Mouse (Mus musculus): ENCODE results near the gene Tha1. TPM values are rescaled to one million over a fixed set of nuclear protein-coding genes. Genes with fewer than 3 reads are reported as not detected.

Tha1 gene
- polyA plus RNA-seq (2015; fragmentation: Nextera tagmentation; extraction: Ambion mirVana) = 5.5 and 6.4 TPM in 2 replicates

- H3K27ac ChIP-seq = peak within 1 kb of the TSS; percentile 76
- WGBS = 1% methylated on average over 51 of the region's 51 CpGs
- peak within 1 kb of the TSS; percentile 80 for H3K9ac ChIP-seq
- no peaks in the 10 kb centered on the region for H3K36me3 ChIP-seq
- peaks cover 37% of the 10 kb centered on the region for H3K4me1 ChIP-seq (replicated peaks)
- H3K4me2 ChIP-seq = peak within 1 kb of the TSS; percentile 99
- ATAC-seq (replicated peaks; ENCODE audit: insufficient number of reproducible peaks, insufficient read depth, low FRiP score, low read depth) = peak; percentile 77
- H3K9me3 ChIP-seq (replicated peaks) = no peaks in the 10 kb centered on the region
- H3K4me3 ChIP-seq = peak within 1 kb of the TSS; percentile 88
- H3K27me3 ChIP-seq = no peaks in the 10 kb centered on the region
Measured at GRCm38 (mm10) chr11:117872861-117873608, at the start of gene Tha1. Tha1 (minus strand) TSS chr11:117873481.

GRCm38 (mm10) chr11:117919211-117919610 lies 45.9 kb upstream of the Tha1 start:
- Histone ChIP-seq H3K27me3 (no peaks in the 10 kb centered on the region; the same call in 1 of the 2 replicates), H3K27ac (no peak overlapping the region), H3K9me3 (replicated peaks) (peaks cover 5% of the 10 kb centered on the region), H3K36me3 (no peaks in the 10 kb centered on the region), H3K9ac (no peak overlapping the region), H3K4me1 (replicated peaks) (peaks cover 9% of the 10 kb centered on the region), H3K4me2 (no peak overlapping the region), H3K4me3 (no peak overlapping the region)
- 32% methylated on average over 5 of the region's 5 CpGs for WGBS
- no peak for ATAC-seq (replicated peaks; ENCODE audit: insufficient number of reproducible peaks, insufficient read depth, low FRiP score, low read depth)

- H3K4me1 ChIP-seq (replicated peaks) = peaks cover 10% of the 10 kb centered on the region
- no peak overlapping the region for H3K9ac ChIP-seq
- WGBS = 74% methylated on average over 11 of the region's 11 CpGs
- no peak overlapping the region for H3K27ac ChIP-seq
- no peaks in the 10 kb centered on the region for H3K36me3 ChIP-seq
- peaks cover 5% of the 10 kb centered on the region for H3K9me3 ChIP-seq (replicated peaks)
- no peaks in the 10 kb centered on the region; the same call in 1 of the 2 replicates for H3K27me3 ChIP-seq
- H3K4me3 ChIP-seq = no peak overlapping the region
- H3K4me2 ChIP-seq = no peak overlapping the region
- ATAC-seq (replicated peaks; ENCODE audit: insufficient number of reproducible peaks, insufficient read depth, low FRiP score, low read depth) = no peak
Measured at GRCm38 (mm10) chr11:117918541-117918940, 45.3 kb upstream of the Tha1 start.

- no peak overlapping the region for H3K9ac ChIP-seq
- H3K27ac ChIP-seq = no peak overlapping the region
- no peak for ATAC-seq (replicated peaks; ENCODE audit: insufficient number of reproducible peaks, insufficient read depth, low FRiP score, low read depth)
- H3K27me3 ChIP-seq = no peaks in the 10 kb centered on the region
- H3K4me3 ChIP-seq = no peak overlapping the region
- H3K9me3 ChIP-seq (replicated peaks) = peaks cover 5% of the 10 kb centered on the region
- H3K4me1 ChIP-seq (replicated peaks) = peaks cover 15% of the 10 kb centered on the region
- H3K36me3 ChIP-seq = no peaks in the 10 kb centered on the region
- H3K4me2 ChIP-seq = no peak overlapping the region
- WGBS = 92% methylated on average over 7 of the region's 7 CpGs
Measured at GRCm38 (mm10) chr11:117915837-117916236, 42.6 kb upstream of the Tha1 start.

GRCm38 (mm10) chr11:117915341-117915740 lies 42.1 kb upstream of the Tha1 start:
- Histone ChIP-seq H3K4me1 (replicated peaks) (peaks cover 15% of the 10 kb centered on the region), H3K27ac (no peak overlapping the region), H3K4me2 (no peak overlapping the region), H3K9me3 (replicated peaks) (peaks cover 5% of the 10 kb centered on the region), H3K4me3 (no peak overlapping the region), H3K27me3 (no peaks in the 10 kb centered on the region), H3K36me3 (no peaks in the 10 kb centered on the region), H3K9ac (no peak overlapping the region)
- 56% methylated on average over 1 of the region's 1 CpGs for WGBS
- ATAC-seq (replicated peaks; ENCODE audit: insufficient number of reproducible peaks, insufficient read depth, low FRiP score, low read depth) = no peak

GRCm38 (mm10) chr11:117914531-117914930 lies 41.2 kb upstream of the Tha1 start:
- Histone ChIP-seq H3K4me3 (no peak overlapping the region), H3K9ac (no peak overlapping the region), H3K4me2 (no peak overlapping the region), H3K27ac (no peak overlapping the region), H3K9me3 (replicated peaks) (peaks cover 5% of the 10 kb centered on the region), H3K27me3 (no peaks in the 10 kb centered on the region), H3K4me1 (replicated peaks) (peaks cover 15% of the 10 kb centered on the region), H3K36me3 (no peaks in the 10 kb centered on the region)
- no peak for ATAC-seq (replicated peaks; ENCODE audit: insufficient number of reproducible peaks, insufficient read depth, low FRiP score, low read depth)
- WGBS = 25% methylated on average over 12 of the region's 12 CpGs

GRCm38 (mm10) chr11:117912684-117913352 lies 39.5 kb upstream of the Tha1 start:
- Histone ChIP-seq H3K9ac (0 out of 2 replicates have a peak overlapping the region, but pooled peaks have one; percentile 33), H3K36me3 (no peaks in the 10 kb centered on the region), H3K27me3 (no peaks in the 10 kb centered on the region), H3K4me3 (no peak overlapping the region), H3K27ac (no peak overlapping the region), H3K4me2 (peak overlapping the region; percentile 48), H3K4me1 (replicated peaks) (peaks cover 11% of the 10 kb centered on the region), H3K9me3 (replicated peaks) (peaks cover 5% of the 10 kb centered on the region)
- WGBS = 27% methylated on average over 13 of the region's 13 CpGs
- ATAC-seq (replicated peaks; ENCODE audit: insufficient number of reproducible peaks, insufficient read depth, low FRiP score, low read depth) = peak; percentile 76

- ATAC-seq (replicated peaks; ENCODE audit: insufficient number of reproducible peaks, insufficient read depth, low FRiP score, low read depth) = no peak
- H3K4me3 ChIP-seq = no peak overlapping the region
- no peak overlapping the region for H3K27ac ChIP-seq
- H3K9ac ChIP-seq = no peak overlapping the region
- H3K4me2 ChIP-seq = no peak overlapping the region
- no peaks in the 10 kb centered on the region for H3K36me3 ChIP-seq
- H3K4me1 ChIP-seq (replicated peaks) = peaks cover 8% of the 10 kb centered on the region
- H3K9me3 ChIP-seq (replicated peaks) = no peaks in the 10 kb centered on the region
- WGBS = 75% methylated on average over 8 of the region's 8 CpGs
- H3K27me3 ChIP-seq = no peaks in the 10 kb centered on the region
Measured at GRCm38 (mm10) chr11:117909337-117909736, 36.1 kb upstream of the Tha1 start.

- Histone ChIP-seq H3K4me3 (no peak overlapping the region), H3K27me3 (no peaks in the 10 kb centered on the region), H3K4me1 (replicated peaks) (no peaks in the 10 kb centered on the region), H3K4me2 (no peak overlapping the region), H3K36me3 (no peaks in the 10 kb centered on the region), H3K9me3 (replicated peaks) (no peaks in the 10 kb centered on the region), H3K27ac (no peak overlapping the region), H3K9ac (no peak overlapping the region)
- WGBS = 71% methylated on average over 8 of the region's 8 CpGs
- no peak for ATAC-seq (replicated peaks; ENCODE audit: insufficient number of reproducible peaks, insufficient read depth, low FRiP score, low read depth)
Measured at GRCm38 (mm10) chr11:117904442-117904841, 31.2 kb upstream of the Tha1 start.

- no peak overlapping the region for H3K4me3 ChIP-seq
- WGBS = 72% methylated on average over 2 of the region's 2 CpGs
- H3K4me2 ChIP-seq = no peak overlapping the region
- no peaks in the 10 kb centered on the region for H3K27me3 ChIP-seq
- H3K9me3 ChIP-seq (replicated peaks) = no peaks in the 10 kb centered on the region
- no peak for ATAC-seq (replicated peaks; ENCODE audit: insufficient number of reproducible peaks, insufficient read depth, low FRiP score, low read depth)
- H3K36me3 ChIP-seq = no peaks in the 10 kb centered on the region
- H3K27ac ChIP-seq = no peak overlapping the region
- H3K9ac ChIP-seq = no peak overlapping the region
- H3K4me1 ChIP-seq (replicated peaks) = no peaks in the 10 kb centered on the region
Measured at GRCm38 (mm10) chr11:117902282-117902681, 29.0 kb upstream of the Tha1 start.

GRCm38 (mm10) chr11:117896533-117896932 lies 23.3 kb upstream of the Tha1 start:
- no peak for ATAC-seq (replicated peaks; ENCODE audit: insufficient number of reproducible peaks, insufficient read depth, low FRiP score, low read depth)
- 31% methylated on average over 2 of the region's 2 CpGs for whole genome bisulfite sequencing
- no peak overlapping the region for H3K4me3 ChIP-seq
- H3K9me3 ChIP-seq (replicated peaks) = no peaks in the 10 kb centered on the region
- no peak overlapping the region for H3K4me2 ChIP-seq
- H3K4me1 ChIP-seq (replicated peaks) = peaks cover 3% of the 10 kb centered on the region; the same call in 1 of the 2 replicates
- H3K27ac ChIP-seq = no peak overlapping the region
- H3K27me3 ChIP-seq = no peaks in the 10 kb centered on the region
- no peaks in the 10 kb centered on the region for H3K36me3 ChIP-seq
- H3K9ac ChIP-seq = no peak overlapping the region; the same call in 1 of the 2 replicates
